13 mouse cellular contexts compared by ENCODE assay signal in genomic region chr11:119975739-119976501, GRCm38 (mm10). TPM values are rescaled to one million over a fixed set of nuclear protein-coding genes. Genes with fewer than 3 reads are reported as not detected.
A peak's percentile ranks its signal among the peaks of the same experiment; 100 is the strongest.
DNase-seq lines count a peak whose midpoint lies in the region; ATAC-seq and TF ChIP-seq lines count a peak whose summit lies in the region.
"Had no signal": no experiment of that assay in that cellular context is flagged by ENCODE, and none has a peak within 500 bp of the region (broad histone marks: within the 10 kb centered on the region; RNA-seq: fewer than 3 reads in every experiment).

No protein-coding gene starts in this region.

- H3K4me1 ChIP-seq in intestine, postnatal 0 days (replicated peaks; ENCODE audit: control insufficient read depth, insufficient read depth, low read length): no peaks in the 10 kb centered on the region
- peaks cover 9% of the 10 kb centered on the region; the same call in 1 of the 2 replicates for H3K4me1 ChIP-seq in stomach, embryonic 15.5 days
- no peaks in the 10 kb centered on the region; the same call in 1 of the 2 replicates for H3K4me1 ChIP-seq in heart, adult 2 months (ENCODE audit: control insufficient read depth, insufficient read depth, low read length)

- no peak overlapping the region for H3K9ac ChIP-seq in intestine, postnatal 0 days (ENCODE audit: low read depth, low read length)
- no peak overlapping the region for H3K9ac ChIP-seq in stomach, embryonic 15.5 days
- H3K9ac ChIP-seq in heart, adult 2 months (ENCODE audit: low read depth, low read length): no peak overlapping the region
- H3K9ac ChIP-seq: midbrain, embryonic 12.5 days had no signal

- no peak for TF ChIP-seq EP300 in heart, adult 2 months (IDR thresholded peaks at IDR 0.05; ENCODE audit: insufficient read depth, low read depth, low read length)

- no peak overlapping the region for H3K4me2 ChIP-seq in intestine, postnatal 0 days (replicated peaks; ENCODE audit: low read depth)
- no peak overlapping the region for H3K4me2 ChIP-seq in stomach, embryonic 15.5 days
- H3K4me2 ChIP-seq: midbrain, embryonic 12.5 days had no signal

- intact Hi-C loops in heart, postnatal 10 days (cut with DNase I): no loop called here
- intact Hi-C loops in heart, adult 2 months (cut with DNase I): no loop called here

- ATAC-seq in intestine, postnatal 0 days: peak; percentile 79
- peak; percentile 79 for ATAC-seq in stomach, embryonic 15.5 days (ENCODE audit: insufficient read depth, low FRiP score, low read depth)
- ATAC-seq: hindbrain, postnatal 0 days had no signal

- no peaks in the 10 kb centered on the region for H3K79me2 ChIP-seq in heart, adult 2 months (replicated peaks; ENCODE audit: control insufficient read depth, insufficient read depth, low read length)

- no peak for TF ChIP-seq CTCF in intestine, postnatal 0 days (IDR thresholded peaks at IDR 0.05; ENCODE audit: low read depth)
- no peak for TF ChIP-seq CTCF in heart, adult 2 months (IDR thresholded peaks at IDR 0.05)

- peak; percentile 84 to 94 for DNase-seq in adrenal gland, adult (ENCODE audit: inconsistent age in 2 of 2, low spot score in 1 of 2)
- DNase-seq in adrenal gland, postnatal 4 days (ENCODE audit: low spot score in 2 of 2): no peak
- DNase-seq in adrenal gland, postnatal 14 days: peak; percentile 71
- no peak for DNase-seq in gastrocnemius, postnatal 4 days (ENCODE audit: low spot score in 2 of 2)
- no peak for DNase-seq in heart, postnatal 10 days
- no peak for DNase-seq in heart, adult 2 months
- DNase-seq: B cell, adult 2 months; cerebellum, postnatal 10 days; heart, adult 11 months had no signal

- H3K9me3 ChIP-seq in intestine, postnatal 0 days (ENCODE audit: control insufficient read depth): no peaks in the 10 kb centered on the region
- H3K9me3 ChIP-seq in stomach, embryonic 15.5 days: no peaks in the 10 kb centered on the region
- H3K9me3 ChIP-seq: midbrain, embryonic 12.5 days had no signal

- peaks cover under 1% of the 10 kb centered on the region; the same call in 1 of the 2 replicates for H3K36me3 ChIP-seq in intestine, postnatal 0 days (ENCODE audit: control insufficient read depth, insufficient read depth)
- H3K36me3 ChIP-seq in stomach, embryonic 15.5 days: no peaks in the 10 kb centered on the region
- H3K36me3 ChIP-seq in heart, adult 2 months (ENCODE audit: control insufficient read depth, insufficient read depth, low read length): no peaks in the 10 kb centered on the region
- H3K36me3 ChIP-seq: midbrain, embryonic 12.5 days had no signal

- H3K4me3 ChIP-seq in intestine, postnatal 0 days (ENCODE audit: low read depth, low read length): no peak overlapping the region
- H3K4me3 ChIP-seq in stomach, embryonic 15.5 days (replicated peaks): no peak overlapping the region
- no peak overlapping the region for H3K4me3 ChIP-seq in heart, adult 2 months
- H3K4me3 ChIP-seq: midbrain, embryonic 12.5 days had no signal

- TF ChIP-seq POLR2A in heart, adult 2 months (IDR thresholded peaks at IDR 0.05; ENCODE audit: insufficient read depth, low read depth, low read length): no peak

- no peak overlapping the region for H3K27ac ChIP-seq in intestine, postnatal 0 days (ENCODE audit: low read depth, low read length)
- H3K27ac ChIP-seq in stomach, embryonic 15.5 days: peak overlapping the region; percentile 75
- no peak overlapping the region for H3K27ac ChIP-seq in heart, adult 2 months
- H3K27ac ChIP-seq: hindbrain, postnatal 0 days; midbrain, embryonic 12.5 days had no signal

- H3K27me3 ChIP-seq in intestine, postnatal 0 days (replicated peaks; ENCODE audit: control insufficient read depth, insufficient read depth, low read length): no peaks in the 10 kb centered on the region
- H3K27me3 ChIP-seq in stomach, embryonic 15.5 days (replicated peaks): no peaks in the 10 kb centered on the region
- no peaks in the 10 kb centered on the region for H3K27me3 ChIP-seq in heart, adult 2 months (ENCODE audit: control insufficient read depth, insufficient read depth, low read length)
- H3K27me3 ChIP-seq: midbrain, embryonic 12.5 days had no signal

- WGBS in intestine, postnatal 0 days: 42% methylated on average over 8 of the region's 8 CpGs
- 53% methylated on average over 8 of the region's 8 CpGs for whole genome bisulfite sequencing in stomach, embryonic 15.5 days
- 73% methylated on average over 8 of the region's 8 CpGs for WGBS in heart, adult 2 months

RNA-seq across cellular contexts. Expression of gene Baiap2, which starts 33.4 kb away (rescaled TPM):
- total RNA-seq in adrenal gland, postnatal 4 days (2021): 10 to 100 TPM; 24.1 to 26.5 TPM
- total RNA-seq in adrenal gland, postnatal 14 days (2021): 20.8 TPM in 2 replicates
- 4.2 and 4.3 TPM in 2 replicates for polyA plus RNA-seq in intestine, postnatal 0 days (2015; fragmentation: Nextera tagmentation; extraction: Ambion mirVana)
- 24.8 and 30.9 TPM in 2 replicates for polyA plus RNA-seq in stomach, embryonic 15.5 days (2015; fragmentation: Nextera tagmentation; extraction: Ambion mirVana)
- total RNA-seq in gastrocnemius, postnatal 4 days (2021): 1 to 10 TPM; 8.1 to 8.5 TPM
- 10 to 100 TPM in 1 of 2 experiments, 1 to 10 TPM in 1; 6.9 to 12.7 TPM for total RNA-seq in heart, postnatal 10 days (2021)
- total RNA-seq in heart, adult 2 months (2021): 10 to 100 TPM in 1 of 2 experiments, 1 to 10 TPM in 1; 5.8 to 10.3 TPM
- 10.5 and 10.9 TPM in 2 replicates for polyA plus RNA-seq in heart, adult 2 months (2012; rRNA removed)

Comparison
In these comparisons a context has a peak if more than half of its experiments do, and no peak if none do; other contexts are left out.
1. DNase-seq: peak in adrenal gland, adult (2 of 2) and adrenal gland, postnatal 14 days (single experiment); none in adrenal gland, postnatal 4 days (0 of 2), gastrocnemius, postnatal 4 days (0 of 2), heart, postnatal 10 days (0 of 2) and heart, adult 2 months (0 of 2).